Mouse (Mus musculus): ENCODE data around the gene Dis3l.

DNA sequence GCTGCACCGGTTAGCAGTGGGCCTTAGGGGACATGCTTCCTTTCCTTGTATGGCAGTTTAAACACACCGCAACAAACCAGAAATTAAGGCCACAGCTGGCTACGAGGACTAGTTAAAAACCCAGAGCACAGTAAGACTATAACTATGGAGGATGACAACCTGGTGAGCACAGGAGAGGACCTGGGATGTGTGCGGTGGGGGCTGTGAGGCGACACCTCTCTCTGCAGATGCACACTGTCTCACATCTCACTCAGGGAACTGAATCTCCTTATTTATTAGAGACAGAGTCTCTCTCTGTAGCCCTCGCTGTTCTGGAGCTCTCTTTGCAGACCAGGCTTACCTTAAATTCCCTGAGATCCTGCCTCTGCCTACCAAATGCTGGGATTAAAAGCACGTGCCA lies 17.1 kb downstream of the Dis3l start:
- no peak for TF ChIP-seq CTCF (IDR thresholded peaks at IDR 0.05; ENCODE audit: extremely low read depth, insufficient read length, insufficient replicate concordance, low read depth, low read length)
- no peak for TF ChIP-seq POLR2A (IDR thresholded peaks at IDR 0.05; ENCODE audit: low read depth, low read length)

All from small intestine, adult 2 months (tissue).